Mouse (Mus musculus) thymus, postnatal 4 days (tissue): ENCODE measurements around the gene Olfr352.

Source experiments
- DNase-seq: peaks from one replicate; pipeline ENCODE4 v3.0.0; 2021

The Olfr352 gene

GRCm38 (mm10) chr2:36868160-36868559 is at the start of gene Olfr352:
TSS of gene Olfr352 (plus strand) at chr2:36868460.
- DNase-seq: no peak

- DNase-seq: no peak
Observed at GRCm38 (mm10) chr2:36846010-36846409, 22.2 kb upstream of the Olfr352 start, which contains the start of gene Olfr350. TSS of gene Olfr350 (plus strand) at chr2:36846310.

- DNase-seq: no peak
Observed at GRCm38 (mm10) chr2:36862560-36862959, 5.7 kb upstream of the Olfr352 start, which contains the start of gene Olfr351. TSS of gene Olfr351 (minus strand) at chr2:36862660.

GRCm38 (mm10) chr2:36892836-36893235 is 24.6 kb downstream of the Olfr352 start, which contains the start of gene Olfr353:
TSS of gene Olfr353 (minus strand) at chr2:36892936.
- DNase-seq: no peak

GRCm38 (mm10) chr2:36897114-36897513 is 28.9 kb downstream of the Olfr352 start:
- DNase-seq: no peak

GRCm38 (mm10) chr2:36905380-36905779 is 37.1 kb downstream of the Olfr352 start, which contains the start of gene Olfr354:
TSS of gene Olfr354 (plus strand) at chr2:36905680.
- no peak for DNase-seq
